Mouse (Mus musculus) midbrain, embryonic 13.5 days (tissue): Measurements from ENCODE around the gene Asap2. TPM values are rescaled to one million over a fixed set of nuclear protein-coding genes. Genes with fewer than 3 reads are reported as not detected.

Source experiments
- ATAC-seq: fragments of 200-750 bp; cut with Nextera tagmentation; 2 replicates; pipeline ENCODE4 v1.8.0; 2017; ENCODE audit warnings: mild to moderate bottlenecking, moderate TSS enrichment, moderate library complexity
- H3K27ac ChIP-seq: fragments of 300-500 bp; sonication (generic); 2 replicates; pipeline ENCODE4 v1.5.1; 2015; ENCODE audit warnings: inconsistent platforms, mild to moderate bottlenecking, moderate library complexity
- H3K27me3 ChIP-seq: fragments of 300-500 bp; sonication (generic); 2 replicates; pipeline ENCODE4 v1.6.1; 2015; ENCODE audit warnings: mild to moderate bottlenecking, inconsistent platforms
- H3K36me3 ChIP-seq: fragments of 300-500 bp; sonication (generic); 2 replicates; pipeline ENCODE4 v1.6.1; 2015; ENCODE audit warnings: mild to moderate bottlenecking, inconsistent platforms
- H3K4me1 ChIP-seq: fragments of 300-500 bp; sonication (generic); replicated peaks from 2 replicates; pipeline ENCODE4 v1.6.1; 2015; ENCODE audit warnings: inconsistent platforms
- H3K4me2 ChIP-seq: fragments of 300-500 bp; sonication (generic); replicated peaks from 2 replicates; pipeline ENCODE4 v1.6.1; 2015; ENCODE audit warnings: moderate library complexity, mild to moderate bottlenecking, inconsistent platforms
- H3K4me3 ChIP-seq: fragments of 300-500 bp; sonication (generic); replicated peaks from 2 replicates; pipeline ENCODE4 v1.5.1; 2015; ENCODE audit warnings: mild to moderate bottlenecking, inconsistent platforms
- H3K9ac ChIP-seq: fragments of 300-500 bp; sonication (generic); replicated peaks from 2 replicates; pipeline ENCODE4 v1.6.1; 2015; ENCODE audit warnings: mild to moderate bottlenecking, inconsistent platforms
- H3K9me3 ChIP-seq: fragments of 300-500 bp; sonication (generic); 2 replicates; pipeline ENCODE4 v1.6.1; 2016; ENCODE audit warnings: mild to moderate bottlenecking, inconsistent platforms
- WGBS: fragments of 180-500 bp; shearing (Covaris S2); methylation state at CpG from one replicate; pipeline ENCODE4 v1.1.7; 2015; 5-methylcytosine and 5-hydroxymethylcytosine counted together
- polyA plus RNA-seq: library from polyadenylated mRNA; unstranded; fragments of >200 nt; fragmentation: Nextera tagmentation; extraction: Ambion mirVana; gene quantifications from 2 replicates; pipeline ENCODE4 v1.2.1, GENCODE M21; 2015

The Asap2 gene
- polyA plus RNA-seq, 1 experiment from 2014 or later, result 14.1 TPM

GRCm38 (mm10) chr12:21264241-21264640 is 274.0 kb downstream of the Asap2 start:
- Histone ChIP-seq H3K4me3 (no peak overlapping the region), H3K27me3 (no peaks in the 10 kb centered on the region), H3K4me1 (no peaks in the 10 kb centered on the region), H3K4me2 (no peak overlapping the region), H3K27ac (no peak overlapping the region), H3K9ac (no peak overlapping the region), H3K9me3 (no peaks in the 10 kb centered on the region), H3K36me3 (peaks cover 85% of the 10 kb centered on the region)
- ATAC-seq, result no peak
- WGBS, result 89% methylated on average over 5 of the region's 5 CpGs

GRCm38 (mm10) chr12:21264970-21265369 is 274.7 kb downstream of the Asap2 start:
- ATAC-seq, result no peak
- H3K36me3 ChIP-seq, result peaks cover 78% of the 10 kb centered on the region
- H3K9ac ChIP-seq, result no peak overlapping the region
- H3K9me3 ChIP-seq, result no peaks in the 10 kb centered on the region
- 88% methylated on average over 3 of the region's 3 CpGs for WGBS
- no peaks in the 10 kb centered on the region for H3K27me3 ChIP-seq
- no peaks in the 10 kb centered on the region for H3K4me1 ChIP-seq
- no peak overlapping the region for H3K27ac ChIP-seq
- H3K4me3 ChIP-seq, result no peak overlapping the region
- no peak overlapping the region for H3K4me2 ChIP-seq

DNA sequence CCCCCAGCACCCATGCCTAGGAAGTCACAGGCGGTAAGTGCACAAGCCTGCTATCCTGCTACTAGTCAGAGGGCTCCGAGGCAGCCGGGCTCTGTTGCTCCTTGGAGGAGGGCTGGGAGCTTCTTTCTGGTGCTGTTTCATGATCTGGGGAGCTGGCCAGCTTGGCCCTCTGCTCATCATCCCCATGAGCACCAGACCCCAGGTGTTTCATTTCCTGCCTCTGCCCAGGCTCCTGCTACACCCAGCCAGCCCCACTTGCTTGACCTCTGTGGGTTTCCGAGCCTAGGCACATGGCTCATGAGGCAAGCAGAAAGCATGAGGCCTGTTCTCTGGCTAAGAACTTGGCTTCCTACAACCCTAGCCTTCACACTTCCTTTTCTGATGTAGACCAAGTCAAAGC is 275.2 kb downstream of the Asap2 start:
- Histone ChIP-seq H3K4me1 (no peaks in the 10 kb centered on the region), H3K27ac (no peak overlapping the region), H3K4me3 (no peak overlapping the region), H3K27me3 (no peaks in the 10 kb centered on the region), H3K9ac (no peak overlapping the region), H3K36me3 (peaks cover 78% of the 10 kb centered on the region), H3K4me2 (no peak overlapping the region), H3K9me3 (no peaks in the 10 kb centered on the region)
- 96% methylated on average over 4 of the region's 4 CpGs for WGBS
- ATAC-seq, result no peak

DNA sequence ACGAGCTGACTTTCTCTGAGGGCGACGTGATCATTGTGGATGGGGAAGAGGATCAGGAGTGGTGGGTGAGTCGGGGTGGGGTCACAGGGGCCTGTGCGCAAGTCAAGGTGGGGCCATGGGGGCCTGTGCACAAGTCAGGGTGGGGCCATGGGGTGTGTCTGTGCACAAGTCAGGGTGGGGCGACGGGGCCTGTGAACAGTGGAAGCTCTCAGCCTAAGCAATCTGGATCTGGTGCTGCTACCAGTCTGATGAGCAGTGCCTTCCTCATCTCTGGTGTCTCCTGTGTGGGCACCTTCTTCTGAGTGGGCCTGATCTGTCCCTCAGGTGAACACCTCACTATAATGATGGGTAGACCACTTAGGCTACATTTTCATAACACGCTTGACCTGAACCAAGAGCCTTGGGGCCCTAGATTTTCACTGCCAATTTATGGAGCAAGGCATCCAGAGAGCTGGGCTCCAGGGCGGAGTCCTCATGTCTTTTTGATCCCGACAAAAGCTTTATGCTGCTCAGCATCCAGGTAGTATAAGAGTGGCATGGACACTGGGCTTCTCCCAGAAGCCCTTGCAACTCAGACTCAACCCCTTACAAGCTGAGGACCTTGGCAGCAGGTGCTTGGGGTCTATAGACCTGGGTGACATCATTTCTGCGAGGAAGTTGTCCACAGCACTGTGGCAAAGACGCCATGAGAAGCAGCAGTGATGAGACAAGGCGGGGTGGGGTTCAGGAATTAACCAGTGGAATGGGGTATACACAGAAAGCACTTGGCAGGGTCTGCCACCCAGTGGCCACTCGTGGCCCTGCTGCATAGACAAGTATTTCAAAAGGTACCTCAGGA is 275.9 kb downstream of the Asap2 start:
- no peak overlapping the region for H3K4me2 ChIP-seq
- no peaks in the 10 kb centered on the region for H3K9me3 ChIP-seq
- H3K4me1 ChIP-seq, result no peaks in the 10 kb centered on the region
- no peak overlapping the region for H3K27ac ChIP-seq
- peak; percentile 87 for ATAC-seq
- 76% methylated on average over 14 of the region's 14 CpGs for WGBS
- no peak overlapping the region for H3K4me3 ChIP-seq
- no peak overlapping the region for H3K9ac ChIP-seq
- peaks cover 79% of the 10 kb centered on the region for H3K36me3 ChIP-seq
- no peaks in the 10 kb centered on the region for H3K27me3 ChIP-seq

DNA sequence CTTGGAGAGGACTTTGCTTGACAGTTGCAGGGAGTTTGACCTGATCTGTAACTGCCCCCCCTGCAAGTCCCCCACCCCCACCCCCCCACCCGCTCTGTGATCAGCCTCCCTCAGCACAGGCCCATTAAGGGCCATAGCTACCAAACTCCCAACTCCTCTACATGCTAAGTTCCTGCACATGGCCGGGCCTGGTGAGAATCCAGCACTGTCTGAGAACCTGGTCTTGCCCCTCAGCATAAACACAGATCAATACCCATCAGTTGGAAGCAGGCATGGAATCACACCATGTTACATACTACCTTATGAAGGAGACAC is 276.5 kb downstream of the Asap2 start:
- Histone ChIP-seq H3K27me3 (no peaks in the 10 kb centered on the region), H3K4me1 (no peaks in the 10 kb centered on the region), H3K36me3 (peaks cover 83% of the 10 kb centered on the region), H3K27ac (no peak overlapping the region), H3K4me2 (no peak overlapping the region), H3K4me3 (no peak overlapping the region), H3K9me3 (no peaks in the 10 kb centered on the region), H3K9ac (no peak overlapping the region)
- ATAC-seq, result peak; percentile 58; the same call in 1 of the 2 replicates
- 90% methylated on average over 2 of the region's 2 CpGs for whole genome bisulfite sequencing

GRCm38 (mm10) chr12:21268083-21268616 is 277.9 kb downstream of the Asap2 start:
- WGBS, result 94% methylated on average over 8 of the region's 8 CpGs
- H3K27me3 ChIP-seq, result no peaks in the 10 kb centered on the region
- H3K36me3 ChIP-seq, result peaks cover 78% of the 10 kb centered on the region
- H3K4me2 ChIP-seq, result no peak overlapping the region
- no peak for ATAC-seq
- no peak overlapping the region for H3K27ac ChIP-seq
- no peak overlapping the region for H3K4me3 ChIP-seq
- H3K4me1 ChIP-seq, result no peaks in the 10 kb centered on the region
- H3K9me3 ChIP-seq, result no peaks in the 10 kb centered on the region
- no peak overlapping the region for H3K9ac ChIP-seq

DNA sequence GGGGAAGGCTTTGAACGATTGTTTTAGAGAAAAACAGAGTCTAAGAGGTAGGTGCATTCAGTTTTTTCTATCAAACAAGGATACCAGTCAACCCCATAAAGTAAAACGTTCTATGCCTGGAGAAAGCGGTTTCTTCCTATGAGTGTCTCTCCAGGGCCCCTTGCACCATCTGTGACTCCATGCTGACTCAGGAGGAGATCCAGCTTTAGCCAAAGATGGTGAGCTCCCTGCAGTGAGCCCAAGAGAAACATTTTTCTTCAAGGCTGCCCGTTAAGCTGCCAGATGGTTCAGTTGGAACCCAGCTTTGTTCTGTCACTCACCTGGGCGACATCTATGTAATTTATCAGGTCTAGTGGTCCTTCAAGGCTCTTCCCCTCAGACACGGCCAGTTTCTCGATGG is 284.2 kb downstream of the Asap2 start:
- H3K4me3 ChIP-seq, result no peak overlapping the region
- peaks cover 31% of the 10 kb centered on the region for H3K36me3 ChIP-seq
- H3K4me2 ChIP-seq, result no peak overlapping the region
- 82% methylated on average over 7 of the region's 7 CpGs for WGBS
- H3K9me3 ChIP-seq, result no peaks in the 10 kb centered on the region
- no peak overlapping the region for H3K9ac ChIP-seq
- no peaks in the 10 kb centered on the region for H3K27me3 ChIP-seq
- no peaks in the 10 kb centered on the region for H3K4me1 ChIP-seq
- H3K27ac ChIP-seq, result no peak overlapping the region
- no peak for ATAC-seq

GRCm38 (mm10) chr12:21277352-21277864 is 287.1 kb downstream of the Asap2 start:
- WGBS, result 78% methylated on average over 1 of the region's 1 CpGs
- H3K36me3 ChIP-seq, result peaks cover 8% of the 10 kb centered on the region; the same call in 1 of the 2 replicates
- H3K4me1 ChIP-seq, result no peaks in the 10 kb centered on the region
- ATAC-seq, result no peak
- H3K9me3 ChIP-seq, result no peaks in the 10 kb centered on the region
- no peak overlapping the region for H3K9ac ChIP-seq
- no peaks in the 10 kb centered on the region for H3K27me3 ChIP-seq
- H3K4me2 ChIP-seq, result no peak overlapping the region
- no peak overlapping the region for H3K27ac ChIP-seq
- H3K4me3 ChIP-seq, result no peak overlapping the region

GRCm38 (mm10) chr12:21284761-21285441 is 294.6 kb downstream of the Asap2 start, which contains the start of gene Cpsf3:
Gene Cpsf3, plus strand, starts transcription at chr12:21285391.
- H3K9me3 ChIP-seq, result no peaks in the 10 kb centered on the region
- peak within 1 kb of the TSS; percentile 78 for H3K4me2 ChIP-seq
- 57% methylated on average over 11 of the region's 11 CpGs for WGBS
- ATAC-seq, result no peak
- peak within 1 kb of the TSS; percentile 90 for H3K27ac ChIP-seq
- H3K36me3 ChIP-seq, result 0 out of 2 replicates have a peak, but pooled peaks cover 3% of the 10 kb centered on the region
- H3K27me3 ChIP-seq, result no peaks in the 10 kb centered on the region
- peaks cover 30% of the 10 kb centered on the region for H3K4me1 ChIP-seq
- peak within 1 kb of the TSS; percentile 71 for H3K4me3 ChIP-seq
- peak within 1 kb of the TSS; percentile 82 for H3K9ac ChIP-seq

- H3K9ac ChIP-seq, result peak overlapping the region; percentile 78
- ATAC-seq, result peak; percentile 15
- H3K27me3 ChIP-seq, result no peaks in the 10 kb centered on the region
- H3K4me1 ChIP-seq, result peaks cover 30% of the 10 kb centered on the region
- H3K36me3 ChIP-seq, result peaks cover 11% of the 10 kb centered on the region; the same call in 1 of the 2 replicates
- peak overlapping the region; percentile 83 for H3K27ac ChIP-seq
- H3K4me3 ChIP-seq, result peak overlapping the region; percentile 71
- H3K4me2 ChIP-seq, result peak overlapping the region; percentile 69
- H3K9me3 ChIP-seq, result no peaks in the 10 kb centered on the region
- under 1% methylated on average over 47 of the region's 47 CpGs for WGBS
Measured at GRCm38 (mm10) chr12:21285508-21286242, 295.4 kb downstream of the Asap2 start.

- no peaks in the 10 kb centered on the region for H3K9me3 ChIP-seq
- H3K36me3 ChIP-seq, result peaks cover 16% of the 10 kb centered on the region
- H3K9ac ChIP-seq, result peak within 1 kb of the TSS; percentile 82
- peak within 1 kb of the TSS; percentile 78 for H3K4me2 ChIP-seq
- ATAC-seq, result peak; percentile 96
- WGBS, result under 1% methylated on average over 28 of the region's 28 CpGs
- H3K4me1 ChIP-seq, result peaks cover 30% of the 10 kb centered on the region
- peak within 1 kb of the TSS; percentile 71 for H3K4me3 ChIP-seq
- peak within 1 kb of the TSS; percentile 90 for H3K27ac ChIP-seq
- no peaks in the 10 kb centered on the region for H3K27me3 ChIP-seq
Measured at GRCm38 (mm10) chr12:21286243-21286622, 296.0 kb downstream of the Asap2 start, which contains the start of gene Itgb1bp1. Gene Itgb1bp1, minus strand, starts transcription at chr12:21286284.
